Mouse (Mus musculus) ovary, postnatal 36 days (tissue): ENCODE measurements around the gene Otub1.
A peak's percentile ranks its signal among the peaks of the same experiment; 100 is the strongest.

Experiments
- DNase-seq: peaks from one replicate; pipeline ENCODE4 v3.0.0; 2022; ENCODE audit warnings: low spot score, mixed read lengths

Gene Otub1

DNA sequence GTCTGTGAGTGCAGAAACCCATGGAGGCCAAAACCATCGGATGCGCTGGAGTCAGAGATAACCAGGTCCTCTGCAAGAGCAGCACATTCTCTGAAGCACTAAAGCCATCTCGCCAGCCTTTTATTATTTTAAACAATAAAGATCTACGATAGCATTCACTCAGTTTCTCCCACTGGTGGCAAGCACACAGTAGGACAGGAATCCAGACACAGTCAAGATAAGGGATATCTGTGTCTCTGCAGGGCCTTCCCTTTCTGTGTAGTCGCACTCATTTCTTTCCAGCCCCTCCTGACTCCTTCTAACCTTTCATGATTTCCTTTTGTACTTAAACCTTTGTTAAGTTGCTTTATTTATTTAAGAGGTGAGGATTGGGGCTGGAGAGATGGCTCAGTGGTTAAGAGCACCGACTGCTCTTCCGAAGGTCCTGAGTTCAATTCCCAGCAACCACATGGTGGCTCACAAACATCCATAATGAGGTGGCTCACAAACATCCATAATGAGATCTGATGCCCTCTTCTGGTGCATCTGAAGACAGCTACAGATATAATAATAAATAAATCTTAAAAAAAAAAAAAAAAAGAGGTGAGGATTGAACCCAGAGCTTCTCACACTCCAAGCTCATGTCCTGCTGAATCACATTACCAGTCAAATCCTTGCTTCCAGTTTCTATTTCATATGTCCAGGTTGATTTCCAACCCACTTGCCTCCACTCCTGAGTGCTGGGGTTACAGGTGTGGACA lies 4.0 kb upstream of the Otub1 start:
- DNase-seq = no peak

DNA sequence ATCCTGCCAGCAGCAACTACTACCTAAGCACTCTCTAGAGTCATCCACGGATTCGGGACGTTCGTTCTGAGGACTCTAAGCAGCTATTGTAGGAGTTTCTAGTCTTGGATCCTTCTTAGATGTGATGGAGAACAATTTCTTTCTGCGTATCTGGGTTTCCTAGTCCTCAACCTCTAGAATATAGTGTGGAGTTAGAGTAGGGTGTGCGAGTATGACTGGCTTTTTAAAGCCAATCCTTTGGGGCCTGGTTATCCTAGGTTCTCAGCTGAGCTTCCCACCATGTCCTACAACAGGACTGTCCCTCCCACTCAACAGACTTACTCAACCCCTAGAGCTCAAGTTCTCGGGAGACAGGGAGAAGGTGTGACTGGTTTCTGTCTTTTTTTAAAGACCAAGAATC lies 790 bp downstream of the Otub1 start:
- DNase-seq = no peak

DNA sequence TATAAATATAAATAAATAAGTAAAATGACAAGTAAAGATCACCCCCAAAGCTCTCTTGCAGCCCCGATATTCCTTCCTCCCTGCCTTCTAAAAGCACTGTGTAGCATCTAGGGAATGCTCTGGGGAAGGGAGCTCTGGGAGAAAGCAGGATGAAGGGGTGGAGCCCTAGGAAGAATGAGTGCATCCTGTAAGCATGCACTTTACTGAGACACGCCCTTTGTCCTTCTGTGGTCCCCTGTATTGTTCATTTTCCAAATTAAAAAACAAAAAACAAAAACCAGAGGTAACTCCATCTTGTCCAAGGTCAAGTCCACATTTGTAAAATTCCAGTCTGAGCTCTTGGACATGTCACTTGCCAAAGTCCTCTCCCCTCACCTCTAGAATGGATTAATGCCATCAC lies 1.2 kb downstream of the Otub1 start:
- DNase-seq = no peak

DNA sequence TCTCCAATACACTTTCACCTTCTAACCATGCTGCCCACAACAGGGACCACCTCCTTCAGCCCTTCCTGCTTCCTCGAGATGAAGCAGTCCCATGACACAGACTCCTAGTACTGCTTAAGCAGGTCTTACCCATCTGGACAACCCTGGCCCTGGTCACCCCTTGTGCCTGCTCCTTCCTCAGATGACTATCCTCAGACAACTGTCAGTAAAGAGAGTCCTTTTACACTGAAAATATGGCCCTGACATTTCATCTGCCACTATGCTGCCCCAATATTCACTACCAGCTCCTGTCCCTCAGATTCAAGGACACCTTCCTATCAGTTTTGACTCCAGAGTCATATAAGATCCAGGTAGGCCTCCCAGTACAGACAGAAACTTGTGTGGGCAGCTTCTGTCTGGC lies 5.7 kb downstream of the Otub1 start:
- no peak for DNase-seq

DNA sequence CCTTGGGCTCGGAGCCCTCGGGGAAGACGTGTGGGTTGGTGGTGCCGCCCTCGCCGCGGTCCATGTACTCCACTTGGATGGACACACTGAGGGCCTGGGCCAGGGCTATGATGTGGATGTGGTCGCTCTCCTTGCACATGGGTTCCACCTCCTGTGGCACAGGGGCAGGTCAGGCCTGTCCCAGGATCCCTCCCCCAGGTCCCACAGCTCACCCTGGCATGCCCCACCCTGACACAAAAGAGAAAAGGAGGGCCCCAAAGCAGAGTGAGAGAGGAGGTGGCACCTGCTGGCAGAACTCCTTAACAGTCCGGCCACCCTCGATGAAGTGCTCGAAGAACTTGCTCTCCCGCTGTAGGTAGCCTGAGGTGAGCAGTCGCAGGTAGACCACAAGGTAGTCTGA lies 7.0 kb downstream of the Otub1 start:
- no peak for DNase-seq

DNA sequence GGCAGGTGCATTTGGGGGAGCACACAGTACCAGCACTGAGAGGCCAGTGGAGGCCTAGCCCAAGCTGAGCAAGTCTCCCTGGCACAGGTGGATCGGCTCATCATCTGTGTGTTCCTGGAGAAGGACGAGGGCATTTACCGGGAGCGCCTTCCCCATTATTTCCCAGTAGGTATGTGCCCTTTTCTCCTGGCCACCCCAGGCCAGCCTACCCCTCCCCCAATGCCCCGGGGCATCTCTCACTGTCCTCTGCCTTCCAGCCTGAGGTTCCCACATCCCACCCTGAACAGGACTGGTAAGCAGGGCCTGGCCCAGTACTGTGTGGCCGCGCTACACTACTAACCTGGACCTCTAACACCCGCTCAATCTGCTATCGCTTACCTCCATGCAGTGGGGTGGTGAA lies 8.7 kb downstream of the Otub1 start:
- DNase-seq = no peak

DNA sequence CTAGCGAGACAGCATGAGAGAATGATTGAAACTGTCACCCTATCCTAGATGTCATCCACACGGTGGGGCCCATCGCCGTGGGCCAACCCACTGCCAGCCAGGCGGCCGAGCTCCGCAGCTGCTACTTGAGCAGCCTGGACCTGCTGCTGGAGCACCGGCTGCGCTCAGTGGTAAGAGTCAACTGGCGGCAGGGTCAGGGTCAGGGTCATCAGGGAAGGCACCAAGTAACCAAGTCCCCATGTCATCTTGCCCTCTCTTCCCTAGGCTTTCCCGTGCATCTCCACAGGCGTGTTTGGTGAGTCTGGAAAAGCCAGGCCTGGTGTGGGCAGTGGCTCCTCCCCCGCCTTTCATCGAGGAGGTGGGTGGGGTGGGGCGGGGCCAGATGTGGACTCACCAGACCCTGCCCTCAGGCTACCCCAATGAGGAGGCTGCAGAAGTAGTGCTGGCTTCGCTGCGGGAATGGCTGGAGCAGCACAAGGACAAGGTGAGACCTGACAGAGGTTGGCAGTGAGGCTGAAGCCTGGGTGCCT lies 9.3 kb downstream of the Otub1 start:
- DNase-seq = peak; percentile 32

DNA sequence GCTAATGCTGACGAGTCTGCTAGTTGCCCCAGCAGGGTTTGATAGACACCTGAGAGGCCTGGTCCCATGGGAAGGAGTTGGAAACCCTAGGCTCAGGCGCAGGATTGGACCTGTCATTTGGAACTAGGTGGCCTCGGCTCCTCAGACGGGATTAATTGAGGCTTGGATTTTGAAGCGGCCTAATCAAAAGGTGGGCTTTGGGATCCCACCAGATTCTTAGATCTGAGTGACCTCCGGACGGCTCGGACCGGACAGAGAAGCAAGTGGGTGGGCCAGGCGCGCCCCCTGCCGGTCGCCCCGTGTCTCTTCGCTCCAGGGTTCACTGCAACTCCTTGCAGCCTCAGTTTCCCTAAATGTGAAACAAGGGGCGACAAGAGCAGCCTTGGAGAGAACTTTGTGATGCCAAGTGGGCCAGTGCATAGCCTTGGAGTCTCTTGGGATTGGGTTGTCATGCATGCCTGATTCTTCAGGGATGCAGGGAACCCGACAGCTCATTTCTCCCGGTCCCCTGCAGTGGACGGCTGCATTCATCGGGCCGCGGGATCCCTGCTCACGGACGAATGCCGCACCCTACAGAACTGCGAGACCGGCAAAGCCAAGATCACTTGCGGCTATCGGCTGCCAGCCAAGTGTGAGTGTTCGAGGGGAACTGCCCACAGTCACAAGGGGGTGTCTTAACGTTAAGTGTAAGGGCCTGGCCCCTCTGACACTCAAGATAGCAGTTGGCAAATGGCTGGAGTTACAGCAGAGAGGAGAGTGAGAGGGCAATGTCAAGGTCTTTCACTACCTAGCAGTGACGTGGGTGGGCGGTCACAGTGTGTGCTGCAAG lies 10.0 kb downstream of the Otub1 start:
- DNase-seq = peak; percentile 70

DNA sequence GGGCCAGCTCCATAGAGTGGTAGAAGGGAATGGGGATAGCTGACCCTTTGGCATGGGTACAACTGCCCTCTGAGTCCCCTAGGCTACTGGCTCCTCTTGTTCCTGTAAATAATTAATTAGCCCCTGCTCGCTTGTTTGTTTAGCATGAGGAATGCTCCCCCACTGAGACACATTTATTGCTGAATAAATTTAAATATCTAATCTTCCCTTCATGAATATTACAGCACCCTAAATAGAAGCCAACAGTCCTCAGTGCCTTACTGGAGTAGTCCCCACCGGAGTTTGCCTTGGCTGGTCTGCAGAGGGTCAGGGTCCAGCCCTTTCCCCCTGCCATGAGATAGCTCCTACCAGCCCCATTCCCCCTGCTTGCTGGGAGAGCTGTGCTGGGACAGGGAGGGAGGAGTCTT lies 13.6 kb downstream of the Otub1 start:
- no peak for DNase-seq

DNA sequence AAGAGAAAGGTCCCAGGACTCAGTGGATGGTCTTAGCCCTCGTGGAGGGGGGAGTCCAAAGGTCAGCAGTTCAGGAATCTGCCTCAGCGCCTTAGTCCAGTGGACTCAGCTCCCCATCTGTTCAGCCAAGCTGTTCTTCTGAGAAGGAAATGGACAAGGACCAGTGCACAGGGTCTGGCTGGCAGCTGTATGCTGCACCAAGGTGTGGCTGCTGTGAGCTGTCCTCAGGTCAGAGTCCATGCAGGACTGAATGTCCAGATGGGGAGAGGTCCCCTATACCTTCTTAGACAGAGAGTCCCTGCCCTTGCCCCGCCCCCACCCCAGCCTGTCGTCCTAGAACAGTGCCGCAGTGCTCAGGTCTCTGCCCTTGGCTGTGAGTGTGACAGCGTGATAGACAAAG lies 14.5 kb downstream of the Otub1 start:
- no peak for DNase-seq

DNA sequence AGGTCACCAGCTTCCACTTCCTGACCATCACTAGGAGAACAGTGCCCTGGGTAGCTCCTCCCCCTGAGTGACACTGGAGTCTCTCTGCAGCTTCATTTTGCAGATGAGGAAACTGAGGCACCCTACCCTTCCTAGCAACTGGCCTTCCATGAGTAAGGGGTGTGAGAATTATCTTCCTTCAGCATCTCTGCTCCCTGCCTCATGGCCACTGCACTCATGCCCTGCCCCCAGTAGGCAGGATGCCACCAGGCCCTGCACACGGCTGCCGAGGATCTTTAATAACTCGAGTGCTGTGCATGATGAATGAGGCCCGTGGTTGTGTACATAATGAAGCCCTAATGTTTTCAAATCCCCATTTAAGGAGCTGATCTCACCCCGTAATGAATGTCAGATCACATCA lies 15.1 kb downstream of the Otub1 start:
- no peak for DNase-seq

DNA sequence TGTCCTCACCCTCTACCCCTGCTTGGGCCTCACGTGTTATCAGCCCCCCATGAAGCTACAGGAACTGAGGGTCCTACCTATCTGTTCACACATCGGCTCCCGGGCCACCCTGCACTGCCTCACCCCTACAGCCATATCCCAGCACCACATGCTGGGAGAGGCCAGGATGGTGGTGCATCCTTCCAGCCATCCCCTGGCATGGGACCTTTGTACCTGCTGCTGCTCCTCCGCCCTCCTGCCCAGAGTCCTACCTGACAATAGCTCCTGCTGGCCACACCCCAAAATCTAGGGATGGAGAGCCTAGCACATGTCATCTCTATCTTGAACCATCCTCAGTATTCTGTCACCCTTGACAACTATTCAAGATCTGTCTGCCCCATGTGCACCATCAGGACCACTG lies 17.1 kb downstream of the Otub1 start:
- DNase-seq = no peak

DNA sequence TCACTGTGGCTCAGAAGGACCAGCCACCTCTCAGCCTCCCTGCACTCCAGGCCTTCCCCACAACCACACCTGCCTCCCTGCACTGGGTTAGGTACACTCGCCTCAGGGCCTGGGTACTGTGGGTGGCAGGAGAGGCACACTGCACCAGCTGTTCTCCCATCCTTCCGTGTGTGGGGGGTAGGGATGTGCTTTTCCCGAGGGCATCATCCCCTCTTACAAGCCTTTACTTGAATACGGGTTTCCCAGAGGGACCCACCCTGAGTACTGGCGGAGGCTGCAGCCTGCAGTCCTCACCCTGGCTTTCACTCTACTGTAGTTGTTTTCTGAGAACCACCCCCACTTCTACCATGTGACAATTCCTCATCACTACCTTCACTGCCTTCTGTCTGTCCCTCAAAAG lies 19.0 kb downstream of the Otub1 start:
- no peak for DNase-seq

DNA sequence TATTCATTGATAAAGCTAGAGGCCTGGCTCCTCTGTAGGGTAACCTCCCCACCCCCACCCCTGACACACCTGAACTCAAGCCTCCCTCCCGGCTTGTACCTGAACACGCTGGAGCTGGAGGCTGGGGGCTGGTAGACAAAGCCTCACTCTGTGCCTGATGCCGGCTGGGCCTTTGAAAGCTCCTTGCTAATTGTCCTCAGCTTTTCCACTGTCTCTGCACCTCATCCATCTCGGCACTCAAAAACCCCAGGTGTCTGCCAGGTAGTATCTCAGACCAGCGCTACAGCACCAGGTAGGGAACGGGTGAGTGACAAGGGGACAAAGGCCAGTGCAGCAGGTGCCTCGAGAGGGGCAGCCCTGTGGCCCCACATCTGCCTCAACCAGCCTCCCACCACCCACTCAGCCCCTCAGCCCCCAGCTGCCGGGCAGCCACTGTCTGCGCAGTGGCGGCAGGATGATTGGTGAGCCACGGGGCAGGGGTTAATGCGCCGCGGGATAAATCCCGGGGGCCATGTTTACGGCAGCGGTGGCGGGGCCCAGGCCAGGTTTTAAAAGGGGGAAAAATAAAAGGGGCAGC lies 20.3 kb downstream of the Otub1 start:
- no peak for DNase-seq

DNA sequence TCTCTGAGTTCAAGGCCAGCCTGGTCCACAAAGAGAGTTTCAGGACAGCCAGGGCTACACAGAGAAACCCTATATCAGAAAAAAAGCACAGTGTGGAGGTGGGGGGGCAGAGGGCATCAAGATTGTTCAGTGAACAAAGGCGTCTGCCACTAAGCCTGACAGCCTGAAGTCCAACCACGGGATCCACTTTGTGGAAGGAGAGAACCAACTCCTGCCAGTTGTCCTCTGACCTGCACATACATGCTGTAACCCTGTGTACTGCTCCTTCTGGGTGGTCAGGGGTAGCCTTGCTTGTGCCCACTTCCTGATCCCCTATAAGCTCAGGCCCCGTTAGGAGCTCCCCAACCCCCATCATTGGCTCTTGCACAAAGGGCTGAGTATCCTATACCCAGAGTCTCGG lies 21.1 kb downstream of the Otub1 start:
- DNase-seq = no peak

DNA sequence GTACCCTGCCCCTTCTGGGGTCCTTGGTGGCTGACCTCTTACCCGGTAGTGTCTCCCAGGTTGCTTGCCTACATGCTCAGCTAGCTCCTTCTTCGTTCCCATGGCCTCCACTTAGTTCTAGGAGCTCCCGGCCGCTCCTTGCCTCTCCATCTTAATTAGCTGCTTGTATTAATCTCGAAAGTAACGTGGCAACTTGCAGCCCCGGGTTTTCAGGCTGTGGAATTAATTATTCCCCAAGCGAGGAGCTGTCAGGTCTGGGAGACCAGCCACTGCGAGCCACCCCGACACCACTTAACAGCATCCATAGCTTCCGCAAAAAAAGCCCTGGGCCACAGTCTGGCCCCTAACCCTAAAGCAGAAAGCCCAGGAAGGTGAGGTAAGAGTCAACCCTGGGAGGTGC lies 22.7 kb downstream of the Otub1 start:
- DNase-seq = no peak

DNA sequence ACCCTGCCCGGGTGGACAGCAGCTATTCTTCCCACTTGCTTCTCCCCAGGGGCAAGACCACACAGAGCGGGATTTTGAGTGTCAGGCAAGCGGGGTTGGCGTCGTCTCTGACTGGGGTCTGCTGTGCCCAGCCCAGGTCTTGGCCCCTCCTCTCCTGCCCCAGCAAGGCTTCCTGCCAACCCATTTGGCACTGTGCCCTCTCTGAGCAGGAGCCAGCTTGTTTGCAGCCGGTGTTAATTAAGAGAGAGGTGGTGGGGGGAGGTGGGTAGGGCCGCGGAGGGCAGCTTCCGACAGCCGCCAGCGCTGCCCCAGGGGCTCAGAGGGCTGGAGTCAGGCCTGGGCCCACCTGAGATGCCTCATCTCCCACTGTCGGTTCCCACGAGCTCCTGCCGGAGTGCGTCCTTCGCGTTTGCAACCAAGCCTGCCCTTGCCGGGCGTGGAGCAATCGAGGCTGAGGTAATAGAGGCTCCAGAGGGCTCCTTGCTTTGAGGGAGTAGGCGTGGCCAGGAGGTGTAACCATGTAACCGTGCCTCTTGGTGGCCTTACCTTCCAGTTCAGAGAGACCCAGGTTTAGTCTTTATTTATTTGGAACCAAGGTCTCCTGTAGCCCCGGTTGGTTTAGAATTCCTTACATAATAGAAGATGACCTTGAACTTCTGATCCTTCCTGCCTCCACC lies 23.7 kb downstream of the Otub1 start:
- DNase-seq = peak; percentile 76

DNA sequence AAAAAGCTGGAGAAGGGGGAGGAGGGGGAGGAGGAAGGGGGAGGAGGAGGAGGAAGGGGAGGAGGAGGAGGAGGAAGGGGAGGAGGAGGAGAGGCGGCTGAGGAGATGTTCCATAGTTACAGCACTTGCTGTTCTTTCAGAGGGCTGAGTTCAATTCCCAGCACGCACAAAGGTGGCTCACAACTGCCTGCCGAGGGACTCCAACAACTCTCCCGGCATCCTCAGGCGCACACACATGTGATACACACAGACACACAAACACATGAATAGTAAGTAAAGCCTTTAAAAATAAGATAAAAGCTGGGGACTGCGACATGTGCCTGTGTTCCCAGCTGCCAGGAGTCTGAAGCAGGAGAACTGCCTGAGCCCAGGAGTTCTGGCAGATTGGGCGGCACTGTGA lies 24.6 kb downstream of the Otub1 start:
- DNase-seq = no peak

DNA sequence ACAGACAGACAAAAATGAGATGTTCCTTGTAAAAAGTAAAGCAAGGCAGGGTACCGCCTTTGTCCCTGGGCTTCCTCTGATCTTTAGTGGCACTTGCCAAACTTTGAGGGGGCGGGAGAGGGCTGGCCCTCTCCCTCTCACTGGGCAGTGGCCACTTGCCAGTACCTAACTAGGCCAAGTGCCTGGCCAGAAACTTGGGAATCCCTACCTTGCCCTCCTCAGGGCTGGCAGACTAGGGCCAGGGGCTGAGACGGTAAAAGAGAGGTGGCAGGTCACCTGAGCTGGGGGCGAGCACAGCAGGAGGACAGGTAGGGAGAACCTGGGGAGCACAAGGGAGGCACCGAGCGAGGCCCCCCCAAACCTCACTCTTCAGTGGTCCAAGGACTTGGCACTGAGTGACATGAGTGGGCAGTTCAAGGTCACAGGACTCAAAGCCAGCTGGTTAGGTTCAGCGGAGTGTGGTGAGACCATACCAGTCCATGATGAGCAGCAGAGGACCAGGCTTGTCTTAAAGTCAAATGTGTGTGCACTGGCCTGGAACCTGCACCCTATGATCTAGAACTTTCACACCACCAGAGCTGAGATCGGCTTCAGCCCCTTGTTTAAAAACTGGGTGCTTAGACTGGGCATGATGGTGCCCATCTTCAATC lies 25.2 kb downstream of the Otub1 start:
- DNase-seq = no peak

DNA sequence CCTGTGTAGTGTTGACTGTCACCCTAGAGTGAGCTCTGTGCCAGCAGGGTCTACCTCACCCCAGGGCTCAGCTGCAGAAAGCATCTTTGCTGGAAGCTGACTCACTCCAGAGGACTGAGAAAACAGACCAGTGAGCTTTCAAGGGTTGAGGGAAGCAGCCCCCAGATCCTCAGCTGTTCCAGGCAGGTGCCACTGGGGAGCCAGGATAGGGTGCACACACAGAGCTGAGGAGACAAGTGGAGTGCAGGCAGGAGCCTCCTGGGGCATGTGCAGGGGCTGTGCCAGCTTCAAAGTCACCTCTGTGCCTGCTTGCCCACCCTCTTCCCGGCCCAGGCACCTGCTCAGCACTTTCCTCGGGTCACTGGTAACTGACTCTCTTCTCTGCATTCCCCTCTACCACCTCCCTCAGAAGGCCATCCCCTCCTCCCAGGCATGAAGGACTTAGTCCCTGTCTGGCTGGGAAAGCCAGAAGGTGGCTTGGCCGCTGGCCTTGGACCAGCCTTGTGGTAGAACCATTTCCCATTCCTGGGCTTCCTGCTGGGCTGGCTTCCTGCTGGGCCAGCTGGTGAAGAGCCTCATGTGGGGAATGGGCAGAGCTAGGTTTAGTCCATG lies 27.2 kb downstream of the Otub1 start:
- no peak for DNase-seq

DNA sequence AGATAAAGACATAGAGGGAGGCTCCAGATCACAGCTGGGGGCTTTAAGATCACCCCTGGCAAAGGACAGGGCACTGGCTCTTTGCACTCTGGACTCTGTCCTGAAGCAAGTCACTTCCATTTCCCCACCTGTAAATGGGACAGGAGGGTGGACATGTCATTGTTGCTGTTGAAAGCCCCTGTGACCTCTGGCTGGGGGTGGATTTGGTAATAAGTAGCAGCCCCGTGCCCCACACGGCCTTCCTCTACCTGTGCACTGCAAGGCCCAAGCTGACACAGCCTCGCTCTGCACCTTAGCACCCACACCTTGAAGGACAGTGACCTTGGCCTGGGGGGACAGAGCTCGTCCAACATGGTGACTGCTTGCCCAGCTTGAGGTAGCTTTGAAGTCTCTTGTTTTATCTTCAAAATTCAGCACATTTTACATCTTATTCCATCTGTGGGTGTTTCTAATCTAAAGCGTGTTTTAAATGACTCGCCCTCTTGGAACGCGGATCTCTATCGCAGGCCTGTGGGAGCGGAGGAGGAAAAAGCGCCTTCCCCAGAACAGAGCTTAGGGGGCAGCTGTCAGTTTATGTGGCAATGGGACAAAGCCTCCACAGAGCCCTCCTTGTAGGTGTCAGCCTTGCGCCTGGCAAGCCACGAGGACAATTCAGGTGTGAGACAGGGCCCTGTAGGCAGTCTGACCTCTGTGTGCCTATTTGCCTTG lies 28.2 kb downstream of the Otub1 start:
- no peak for DNase-seq
